Mouse (Mus musculus): ENCODE measurements around the gene Rag2. TPM values are rescaled to one million over a fixed set of nuclear protein-coding genes. Genes with fewer than 3 reads are reported as not detected.

Gene Rag2
- polyA plus RNA-seq, 1 experiment from 2014 or later = not detected

DNA sequence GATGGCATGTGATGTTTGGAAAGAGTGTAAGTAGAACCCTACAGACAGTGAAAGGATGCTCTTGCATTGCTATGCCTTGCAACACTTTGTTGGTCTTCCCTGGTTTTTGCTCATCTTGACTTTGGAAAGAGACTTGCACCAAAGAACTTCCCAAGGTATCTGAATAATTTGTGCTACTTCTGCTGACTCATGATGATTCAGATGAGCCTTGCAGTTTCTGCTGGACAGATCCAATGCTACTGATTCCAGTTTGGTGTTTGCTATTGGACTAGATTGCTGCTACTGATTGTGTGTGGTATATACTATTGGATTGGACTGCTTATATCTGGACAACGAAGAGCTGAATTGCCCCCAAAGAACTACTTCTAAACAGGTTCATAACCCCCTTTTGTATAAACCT is 21.4 kb upstream of the Rag2 start:
- Histone ChIP-seq H3K36me3 (ENCODE audit: control insufficient read depth, insufficient read depth) (no peaks in the 10 kb centered on the region), H3K9me3 (ENCODE audit: control insufficient read depth) (0 out of 2 replicates have a peak, but pooled peaks cover 3% of the 10 kb centered on the region), H3K4me1 (replicated peaks; ENCODE audit: control insufficient read depth, insufficient read depth, low read length) (no peaks in the 10 kb centered on the region), H3K4me2 (replicated peaks; ENCODE audit: low read depth) (no peak overlapping the region), H3K27ac (ENCODE audit: low read depth, low read length) (no peak overlapping the region), H3K9ac (ENCODE audit: low read depth, low read length) (no peak overlapping the region), H3K27me3 (replicated peaks; ENCODE audit: control insufficient read depth, insufficient read depth, low read length) (no peaks in the 10 kb centered on the region), H3K4me3 (ENCODE audit: low read depth, low read length) (no peak overlapping the region)
- TF ChIP-seq CTCF (IDR thresholded peaks at IDR 0.05; ENCODE audit: low read depth) = no peak
- no peak for ATAC-seq
- 81% methylated on average over 1 of the region's 1 CpGs for WGBS

DNA sequence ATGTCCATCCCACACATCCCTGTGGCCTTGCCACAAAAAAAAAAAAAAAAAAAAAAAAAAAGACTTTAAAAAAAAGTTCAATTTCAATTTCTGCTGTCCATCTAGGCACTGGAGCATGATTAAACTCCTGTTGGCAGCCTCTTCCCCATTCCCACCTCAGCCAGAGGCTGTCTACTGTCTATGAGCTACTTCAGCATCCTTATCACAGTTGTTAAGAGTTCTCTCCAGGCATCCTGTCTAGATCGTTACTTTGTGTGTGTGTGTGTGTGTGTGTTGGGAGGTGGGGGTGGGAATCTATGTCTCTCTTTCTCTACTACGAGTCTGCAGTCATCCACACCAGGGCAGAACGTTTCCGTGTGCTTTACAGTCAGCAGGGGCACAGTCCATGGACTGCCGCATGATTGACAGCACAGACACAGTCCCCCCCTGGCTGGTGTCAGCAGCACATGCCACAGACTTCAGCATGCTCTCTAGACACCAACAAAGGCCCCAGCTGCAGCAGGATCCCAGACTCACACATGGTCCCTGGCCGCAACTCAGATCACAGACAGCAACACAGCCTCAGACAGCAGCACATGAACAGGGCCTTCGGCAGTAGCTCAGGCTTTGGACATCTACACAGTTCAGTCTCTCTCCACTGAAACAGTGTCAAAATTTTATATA is 16.2 kb upstream of the Rag2 start:
- H3K4me1 ChIP-seq (replicated peaks; ENCODE audit: control insufficient read depth, insufficient read depth, low read length) = no peaks in the 10 kb centered on the region
- no peak for ATAC-seq
- H3K9ac ChIP-seq (ENCODE audit: low read depth, low read length) = no peak overlapping the region
- no peaks in the 10 kb centered on the region for H3K9me3 ChIP-seq (ENCODE audit: control insufficient read depth)
- H3K4me2 ChIP-seq (replicated peaks; ENCODE audit: low read depth) = no peak overlapping the region
- 77% methylated on average over 7 of the region's 7 CpGs for WGBS
- no peak for TF ChIP-seq CTCF (IDR thresholded peaks at IDR 0.05; ENCODE audit: low read depth)
- no peaks in the 10 kb centered on the region for H3K36me3 ChIP-seq (ENCODE audit: control insufficient read depth, insufficient read depth)
- no peaks in the 10 kb centered on the region for H3K27me3 ChIP-seq (replicated peaks; ENCODE audit: control insufficient read depth, insufficient read depth, low read length)
- no peak overlapping the region for H3K4me3 ChIP-seq (ENCODE audit: low read depth, low read length)
- no peak overlapping the region for H3K27ac ChIP-seq (ENCODE audit: low read depth, low read length)

DNA sequence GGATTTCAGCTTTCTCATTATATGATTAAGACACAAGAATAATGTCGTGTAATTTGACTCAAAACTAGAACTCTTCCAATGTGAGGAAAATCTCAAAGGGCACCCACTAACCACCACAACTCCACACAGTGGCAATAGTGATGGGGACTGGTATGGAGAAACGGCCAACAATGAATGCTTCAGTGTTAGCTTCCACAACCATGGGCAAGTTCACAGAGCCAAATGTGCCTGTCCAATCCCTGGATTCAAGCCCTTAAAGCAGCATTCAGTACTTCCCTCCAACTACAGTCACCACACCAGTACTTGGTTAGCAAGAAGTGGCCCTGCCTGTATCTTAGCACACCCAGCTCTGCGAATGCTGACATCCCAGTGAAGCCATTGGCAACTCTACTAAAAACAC is 13.7 kb upstream of the Rag2 start:
- TF ChIP-seq CTCF (IDR thresholded peaks at IDR 0.05; ENCODE audit: low read depth) = no peak
- no peaks in the 10 kb centered on the region for H3K36me3 ChIP-seq (ENCODE audit: control insufficient read depth, insufficient read depth)
- H3K27me3 ChIP-seq (replicated peaks; ENCODE audit: control insufficient read depth, insufficient read depth, low read length) = no peaks in the 10 kb centered on the region
- H3K9ac ChIP-seq (ENCODE audit: low read depth, low read length) = no peak overlapping the region
- no peak overlapping the region for H3K27ac ChIP-seq (ENCODE audit: low read depth, low read length)
- no peaks in the 10 kb centered on the region for H3K4me1 ChIP-seq (replicated peaks; ENCODE audit: control insufficient read depth, insufficient read depth, low read length)
- 86% methylated on average over 3 of the region's 3 CpGs for WGBS
- ATAC-seq = no peak
- H3K4me2 ChIP-seq (replicated peaks; ENCODE audit: low read depth) = no peak overlapping the region
- H3K4me3 ChIP-seq (ENCODE audit: low read depth, low read length) = no peak overlapping the region
- no peaks in the 10 kb centered on the region for H3K9me3 ChIP-seq (ENCODE audit: control insufficient read depth)

DNA sequence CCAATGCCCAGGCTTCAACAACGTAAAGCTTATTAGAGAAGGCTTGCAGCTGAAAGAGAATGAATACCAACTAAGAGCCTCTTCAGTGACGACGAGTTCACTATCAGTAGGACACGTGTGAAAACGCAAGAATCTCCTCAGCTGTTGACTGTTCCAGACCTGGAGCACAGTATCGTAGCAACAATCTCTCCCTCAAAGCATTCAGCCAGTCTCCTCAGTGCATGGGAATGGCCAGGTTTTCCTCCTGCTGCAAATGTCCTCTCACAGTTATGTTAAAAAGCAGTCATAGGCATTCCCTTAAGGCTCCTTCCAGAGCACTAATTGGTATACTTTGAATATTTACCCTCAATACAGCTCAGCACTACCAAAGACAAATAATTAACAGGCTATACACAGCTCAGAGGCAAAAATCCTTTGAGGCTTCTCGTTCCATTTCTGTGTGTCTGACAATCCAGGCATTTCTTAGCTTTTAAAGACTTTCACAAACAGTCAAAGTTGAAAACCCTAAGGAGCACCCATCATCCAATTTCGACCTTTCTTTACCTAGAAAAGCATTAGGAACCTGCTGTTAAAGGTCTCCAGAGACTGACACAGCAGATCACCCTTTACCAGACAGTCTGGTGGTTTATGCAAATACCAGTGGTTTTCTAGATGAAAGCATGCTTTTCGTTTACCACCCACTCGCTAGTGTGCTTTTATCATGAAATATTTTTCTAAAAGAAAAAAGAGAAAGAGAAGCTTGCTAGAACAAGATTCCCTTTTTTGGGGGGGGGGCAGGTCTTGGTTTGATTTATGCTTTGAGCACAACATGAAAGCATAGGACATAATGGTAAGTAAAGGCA is 8.8 kb upstream of the Rag2 start:
- no peaks in the 10 kb centered on the region for H3K36me3 ChIP-seq (ENCODE audit: control insufficient read depth, insufficient read depth)
- no peak for ATAC-seq
- 65% methylated on average over 10 of the region's 10 CpGs for WGBS

DNA sequence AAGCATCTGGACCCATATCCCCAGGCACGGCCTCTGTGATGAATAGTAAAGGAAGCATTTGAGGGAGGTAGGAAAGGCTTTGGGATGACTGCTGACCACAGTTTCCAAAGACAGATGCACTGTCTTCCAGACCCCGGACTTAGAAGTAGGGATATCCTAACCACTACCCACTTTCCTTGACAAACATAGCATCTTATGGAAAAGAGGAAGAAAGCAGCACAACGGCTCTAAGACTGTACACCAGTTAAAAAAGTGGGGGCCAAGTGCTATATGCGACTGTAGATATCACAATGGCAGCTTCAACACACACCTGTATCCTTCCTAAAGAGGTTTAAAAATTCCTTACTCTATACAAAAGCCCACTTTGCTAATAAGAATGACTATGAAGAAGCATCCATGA is 6.1 kb upstream of the Rag2 start:
- H3K4me2 ChIP-seq (replicated peaks; ENCODE audit: low read depth) = no peak overlapping the region
- no peak overlapping the region for H3K4me3 ChIP-seq (ENCODE audit: low read depth, low read length)
- no peak for TF ChIP-seq CTCF (IDR thresholded peaks at IDR 0.05; ENCODE audit: low read depth)
- H3K4me1 ChIP-seq (replicated peaks; ENCODE audit: control insufficient read depth, insufficient read depth, low read length) = no peaks in the 10 kb centered on the region
- H3K36me3 ChIP-seq (ENCODE audit: control insufficient read depth, insufficient read depth) = no peaks in the 10 kb centered on the region
- H3K9ac ChIP-seq (ENCODE audit: low read depth, low read length) = no peak overlapping the region
- no peak for ATAC-seq
- H3K9me3 ChIP-seq (ENCODE audit: control insufficient read depth) = no peaks in the 10 kb centered on the region
- 83% methylated on average over 4 of the region's 4 CpGs for WGBS
- H3K27ac ChIP-seq (ENCODE audit: low read depth, low read length) = no peak overlapping the region
- no peaks in the 10 kb centered on the region for H3K27me3 ChIP-seq (replicated peaks; ENCODE audit: control insufficient read depth, insufficient read depth, low read length)

More for the DNA sequence above, 8.8 kb upstream of the Rag2 start:
- H3K27ac ChIP-seq (ENCODE audit: low read depth, low read length) = no peak overlapping the region
- no peaks in the 10 kb centered on the region for H3K9me3 ChIP-seq (ENCODE audit: control insufficient read depth)
- H3K4me3 ChIP-seq (ENCODE audit: low read depth, low read length) = no peak overlapping the region
- no peak overlapping the region for H3K9ac ChIP-seq (ENCODE audit: low read depth, low read length)
- no peak for TF ChIP-seq CTCF (IDR thresholded peaks at IDR 0.05; ENCODE audit: low read depth)
- no peaks in the 10 kb centered on the region for H3K4me1 ChIP-seq (replicated peaks; ENCODE audit: control insufficient read depth, insufficient read depth, low read length)
- H3K27me3 ChIP-seq (replicated peaks; ENCODE audit: control insufficient read depth, insufficient read depth, low read length) = no peaks in the 10 kb centered on the region
- no peak overlapping the region for H3K4me2 ChIP-seq (replicated peaks; ENCODE audit: low read depth)

DNA sequence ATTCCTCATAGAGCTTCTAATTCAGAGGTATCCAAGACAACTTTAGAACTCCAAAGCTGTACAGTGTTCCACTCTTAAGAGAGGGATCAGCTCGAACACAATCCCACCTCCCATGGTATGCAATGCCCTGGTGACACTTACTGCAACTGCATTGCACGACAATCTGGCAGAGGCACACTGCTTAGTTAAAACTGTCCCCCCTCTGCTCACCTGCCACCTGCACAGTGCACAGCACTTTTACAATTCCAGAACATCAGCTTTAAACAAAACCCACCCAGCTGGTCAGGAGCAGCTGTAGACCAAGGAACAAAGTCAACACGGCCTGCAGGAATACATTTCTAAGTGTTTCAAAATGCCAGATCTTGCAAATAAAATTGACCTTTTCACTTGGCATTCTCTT is 3.6 kb upstream of the Rag2 start:
- 65% methylated on average over 3 of the region's 3 CpGs for WGBS
- Histone ChIP-seq H3K9ac (ENCODE audit: low read depth, low read length) (no peak overlapping the region), H3K4me2 (replicated peaks; ENCODE audit: low read depth) (no peak overlapping the region), H3K36me3 (ENCODE audit: control insufficient read depth, insufficient read depth) (no peaks in the 10 kb centered on the region), H3K4me3 (ENCODE audit: low read depth, low read length) (no peak overlapping the region), H3K4me1 (replicated peaks; ENCODE audit: control insufficient read depth, insufficient read depth, low read length) (no peaks in the 10 kb centered on the region), H3K27me3 (replicated peaks; ENCODE audit: control insufficient read depth, insufficient read depth, low read length) (no peaks in the 10 kb centered on the region), H3K27ac (ENCODE audit: low read depth, low read length) (no peak overlapping the region), H3K9me3 (ENCODE audit: control insufficient read depth) (no peaks in the 10 kb centered on the region)
- TF ChIP-seq CTCF (IDR thresholded peaks at IDR 0.05; ENCODE audit: low read depth) = no peak
- ATAC-seq = no peak

Data from intestine, postnatal 0 days (tissue).